In genomic region chr1:154204652-154205573, GRCm38 (mm10) we compare ENCODE assay signal across 9 mouse cellular contexts. TPM values are rescaled to one million over a fixed set of nuclear protein-coding genes. Genes with fewer than 3 reads are reported as not detected.
DNase-seq lines count a peak whose midpoint lies in the region; ATAC-seq and TF ChIP-seq lines count a peak whose summit lies in the region.
"Had no signal": no experiment of that assay in that cellular context is flagged by ENCODE, and none has a peak within 500 bp of the region (broad histone marks: within the 10 kb centered on the region; RNA-seq: fewer than 3 reads in every experiment).

No protein-coding gene starts in this region.

- ATAC-seq in lung, embryonic 14.5 days (ENCODE audit: insufficient read depth), result no peak
- ATAC-seq in hindbrain, embryonic 14.5 days (ENCODE audit: low FRiP score), result peak; percentile 54
- ATAC-seq in midbrain, embryonic 11.5 days (ENCODE audit: low FRiP score), result peak; percentile 30; the same call in 1 of the 2 replicates

- no peak for TF ChIP-seq POLR2A in kidney, adult 2 months (IDR thresholded peaks at IDR 0.05; ENCODE audit: low read depth, low read length)

- no peaks in the 10 kb centered on the region for H3K9me3 ChIP-seq in lung, embryonic 14.5 days (ENCODE audit: low read depth, low read length)
- H3K9me3 ChIP-seq in hindbrain, embryonic 14.5 days (ENCODE audit: control insufficient read depth, low read length), result no peaks in the 10 kb centered on the region
- no peaks in the 10 kb centered on the region for H3K9me3 ChIP-seq in midbrain, embryonic 11.5 days (ENCODE audit: control insufficient read depth, low read length)

- H3K9ac ChIP-seq in lung, embryonic 14.5 days, result no peak overlapping the region
- H3K9ac ChIP-seq in hindbrain, embryonic 14.5 days, result peak overlapping the region; percentile 58
- H3K9ac ChIP-seq in midbrain, embryonic 11.5 days (ENCODE audit: low read length), result 0 out of 2 replicates have a peak overlapping the region, but pooled peaks have one; percentile 27

- H3K27me3 ChIP-seq in lung, embryonic 14.5 days (ENCODE audit: insufficient read depth, low read length), result peaks cover 33% of the 10 kb centered on the region
- H3K27me3 ChIP-seq in hindbrain, embryonic 14.5 days (ENCODE audit: control insufficient read depth, insufficient read depth, low read length), result peaks cover 33% of the 10 kb centered on the region
- H3K27me3 ChIP-seq in midbrain, embryonic 11.5 days (ENCODE audit: control insufficient read depth, insufficient read depth, low read length), result peaks cover 35% of the 10 kb centered on the region
- no peaks in the 10 kb centered on the region for H3K27me3 ChIP-seq in kidney, adult 2 months (replicated peaks; ENCODE audit: control insufficient read depth, insufficient read depth, low read length)

- 9% methylated on average over 66 of the region's 66 CpGs for WGBS in lung, embryonic 14.5 days
- 8% methylated on average over 66 of the region's 66 CpGs for WGBS in hindbrain, embryonic 14.5 days
- 9% methylated on average over 66 of the region's 66 CpGs for WGBS in midbrain, embryonic 11.5 days
- 23% methylated on average over 66 of the region's 66 CpGs for WGBS in kidney, adult 2 months

- H3K27ac ChIP-seq in lung, embryonic 14.5 days (ENCODE audit: low read depth), result no peak overlapping the region
- H3K27ac ChIP-seq in hindbrain, embryonic 14.5 days, result no peak overlapping the region
- H3K27ac ChIP-seq in midbrain, embryonic 11.5 days (ENCODE audit: low read depth, low read length), result no peak overlapping the region
- no peak overlapping the region for H3K27ac ChIP-seq in kidney, adult 2 months (ENCODE audit: insufficient read depth, low read depth, low read length)

- H3K36me3 ChIP-seq in lung, embryonic 14.5 days (ENCODE audit: insufficient read depth), result no peaks in the 10 kb centered on the region
- no peaks in the 10 kb centered on the region for H3K36me3 ChIP-seq in hindbrain, embryonic 14.5 days (replicated peaks; ENCODE audit: control insufficient read depth, insufficient read depth)
- no peaks in the 10 kb centered on the region for H3K36me3 ChIP-seq in midbrain, embryonic 11.5 days (ENCODE audit: control insufficient read depth, insufficient read depth, low read length)
- no peaks in the 10 kb centered on the region for H3K36me3 ChIP-seq in kidney, adult 2 months (ENCODE audit: control insufficient read depth, insufficient read depth, low read length)

- H3K4me2 ChIP-seq in lung, embryonic 14.5 days, result peak overlapping the region; percentile 59
- H3K4me2 ChIP-seq in hindbrain, embryonic 14.5 days (replicated peaks), result peak overlapping the region; percentile 63
- H3K4me2 ChIP-seq in midbrain, embryonic 11.5 days, result peak overlapping the region; percentile 55

- no peaks in the 10 kb centered on the region for H3K4me1 ChIP-seq in lung, embryonic 14.5 days (ENCODE audit: insufficient read depth)
- H3K4me1 ChIP-seq in hindbrain, embryonic 14.5 days (replicated peaks; ENCODE audit: control insufficient read depth, insufficient read depth, low read length), result peaks cover 10% of the 10 kb centered on the region; the same call in 1 of the 2 replicates
- peaks cover 6% of the 10 kb centered on the region for H3K4me1 ChIP-seq in midbrain, embryonic 11.5 days (ENCODE audit: control insufficient read depth, insufficient read depth, low read length)
- no peaks in the 10 kb centered on the region for H3K4me1 ChIP-seq in kidney, adult 2 months (ENCODE audit: control insufficient read depth, insufficient read depth, low read length)

- H3K4me3 ChIP-seq in lung, embryonic 14.5 days (ENCODE audit: low read depth, low read length), result peak overlapping the region; percentile 22
- H3K4me3 ChIP-seq in hindbrain, embryonic 14.5 days (replicated peaks; ENCODE audit: low read length), result peak overlapping the region; percentile 39
- peak overlapping the region; percentile 24 for H3K4me3 ChIP-seq in midbrain, embryonic 11.5 days (ENCODE audit: low read depth, low read length)
- H3K4me3 ChIP-seq in kidney, adult 2 months (ENCODE audit: insufficient read depth, low read depth, low read length), result no peak overlapping the region
- H3K4me3 ChIP-seq: myocyte had no signal

- TF ChIP-seq CTCF in lung, embryonic 14.5 days (IDR thresholded peaks at IDR 0.05; ENCODE audit: low read depth), result no peak
- no peak for TF ChIP-seq CTCF in kidney, adult 2 months (conservative IDR thresholded peaks at IDR 0.05; ENCODE audit: insufficient read depth, insufficient read length, low read depth, low read length)

- peak; percentile 21 for DNase-seq in adrenal gland, postnatal 14 days
- DNase-seq in adrenal gland, postnatal 36 days, result no peak
- peak; percentile 21 for DNase-seq in lung, embryonic 14.5 days
- DNase-seq in lung, postnatal 25 days (ENCODE audit: low spot score), result no peak
- DNase-seq in hindbrain, embryonic 14.5 days (ENCODE audit: low spot score), result peak; percentile 33
- DNase-seq in midbrain, embryonic 11.5 days (ENCODE audit: low spot score, missing footprints), result peak; percentile 89
- DNase-seq in thymus, adult 18-20 months, result no peak
- no peak for DNase-seq in kidney, adult 2 months

RNA-seq across cellular contexts. Expression of gene Zfp648, which starts 3.9 kb away (rescaled TPM):
- 0.30 TPM in 2 replicates for total RNA-seq in adrenal gland, postnatal 14 days (2021)
- under 1 TPM in 1 of 2 experiments, not detected in 1; 0.43 TPM for total RNA-seq in adrenal gland, postnatal 36 days (2021)
- 0.12 TPM in 1 of 2 replicates, not detected in the other for polyA plus RNA-seq in lung, embryonic 14.5 days (2014; fragmentation: Nextera tagmentation; extraction: Ambion mirVana)
- polyA plus RNA-seq in hindbrain, embryonic 14.5 days (2014; fragmentation: Nextera tagmentation; extraction: Ambion mirVana), result 1.2 and 1.4 TPM in 2 replicates
- polyA plus RNA-seq in midbrain, embryonic 11.5 days (2014; fragmentation: Nextera tagmentation; extraction: Ambion mirVana), result not detected in 2 replicates
- polyA plus RNA-seq in kidney, adult 2 months (2012; rRNA removed), result 0.84 and 1.3 TPM in 2 replicates
- polyA plus RNA-seq: myocyte had no signal

Comparison
In these comparisons a context has a peak if more than half of its experiments do, and no peak if none do; other contexts are left out.
1. DNase-seq: peak in adrenal gland, postnatal 14 days (single experiment), lung, embryonic 14.5 days (single experiment), hindbrain, embryonic 14.5 days (single experiment) and midbrain, embryonic 11.5 days (single experiment); none in adrenal gland, postnatal 36 days (0 of 2), lung, postnatal 25 days (single experiment), thymus, adult 18-20 months (0 of 2) and kidney, adult 2 months (single experiment).
2. Peak in every context shown above with its lines, with median percentiles within 50 percentile points of each other: H3K4me2 ChIP-seq.